Mouse (Mus musculus) telencephalon, adult 2 months (tissue): ENCODE measurements at regions not wholly inside any gene's neighbourhood (a gene's known extent, or its start where the extent isn't known, plus 50 kb on each side); places are given as distances from the start of the nearest gene placed in this dataset.
"Not testable (repeated sequence)": the region's sequence is repeated elsewhere in the genome, so short reads cannot be mapped to it uniquely, and the experiment has no call there.

Source experiments
- DNase-seq: peaks from one replicate; pipeline ENCODE4 v3.0.0-alpha.2; 2011; ENCODE audit warnings: low read depth, low spot score

GRCm38 (mm10) chr10:26577087-26577486, 176.1 kb upstream of the Arhgap18 start:
- DNase-seq = no peak

GRCm38 (mm10) chr10:26585106-26585505, 168.1 kb upstream of the Arhgap18 start:
- DNase-seq = no peak

- DNase-seq = not testable (repeated sequence)
Measured at GRCm38 (mm10) chr10:26607081-26607480, 146.1 kb upstream of the Arhgap18 start.

GRCm38 (mm10) chr10:26611246-26611645, 142.0 kb upstream of the Arhgap18 start:
- no peak for DNase-seq

- peak; percentile 32 for DNase-seq
Measured at GRCm38 (mm10) chr10:26630196-26630760, 122.9 kb upstream of the Arhgap18 start.

- DNase-seq = no peak
Measured at GRCm38 (mm10) chr10:26632266-26632665, 121.0 kb upstream of the Arhgap18 start.

- DNase-seq = no peak
Measured at GRCm38 (mm10) chr10:26637459-26637858, 115.8 kb upstream of the Arhgap18 start.

- DNase-seq = no peak
Measured at GRCm38 (mm10) chr10:26638056-26638455, 115.2 kb upstream of the Arhgap18 start.

GRCm38 (mm10) chr10:26639118-26639517, 114.1 kb upstream of the Arhgap18 start:
- no peak for DNase-seq

GRCm38 (mm10) chr10:26653103-26653502, 100.1 kb upstream of the Arhgap18 start:
- no peak for DNase-seq

- DNase-seq = no peak
Measured at GRCm38 (mm10) chr10:26664270-26664669, 89.0 kb upstream of the Arhgap18 start.

- DNase-seq = no peak
Measured at GRCm38 (mm10) chr10:26679500-26680227, 73.6 kb upstream of the Arhgap18 start.

- DNase-seq = no peak
Measured at GRCm38 (mm10) chr10:26694761-26695160, 58.5 kb upstream of the Arhgap18 start.

- DNase-seq = peak; percentile 50
Measured at GRCm38 (mm10) chr10:26695212-26695933, 57.8 kb upstream of the Arhgap18 start.
